8 mouse cellular contexts compared by ENCODE assay signal in the genomic region with DNA sequence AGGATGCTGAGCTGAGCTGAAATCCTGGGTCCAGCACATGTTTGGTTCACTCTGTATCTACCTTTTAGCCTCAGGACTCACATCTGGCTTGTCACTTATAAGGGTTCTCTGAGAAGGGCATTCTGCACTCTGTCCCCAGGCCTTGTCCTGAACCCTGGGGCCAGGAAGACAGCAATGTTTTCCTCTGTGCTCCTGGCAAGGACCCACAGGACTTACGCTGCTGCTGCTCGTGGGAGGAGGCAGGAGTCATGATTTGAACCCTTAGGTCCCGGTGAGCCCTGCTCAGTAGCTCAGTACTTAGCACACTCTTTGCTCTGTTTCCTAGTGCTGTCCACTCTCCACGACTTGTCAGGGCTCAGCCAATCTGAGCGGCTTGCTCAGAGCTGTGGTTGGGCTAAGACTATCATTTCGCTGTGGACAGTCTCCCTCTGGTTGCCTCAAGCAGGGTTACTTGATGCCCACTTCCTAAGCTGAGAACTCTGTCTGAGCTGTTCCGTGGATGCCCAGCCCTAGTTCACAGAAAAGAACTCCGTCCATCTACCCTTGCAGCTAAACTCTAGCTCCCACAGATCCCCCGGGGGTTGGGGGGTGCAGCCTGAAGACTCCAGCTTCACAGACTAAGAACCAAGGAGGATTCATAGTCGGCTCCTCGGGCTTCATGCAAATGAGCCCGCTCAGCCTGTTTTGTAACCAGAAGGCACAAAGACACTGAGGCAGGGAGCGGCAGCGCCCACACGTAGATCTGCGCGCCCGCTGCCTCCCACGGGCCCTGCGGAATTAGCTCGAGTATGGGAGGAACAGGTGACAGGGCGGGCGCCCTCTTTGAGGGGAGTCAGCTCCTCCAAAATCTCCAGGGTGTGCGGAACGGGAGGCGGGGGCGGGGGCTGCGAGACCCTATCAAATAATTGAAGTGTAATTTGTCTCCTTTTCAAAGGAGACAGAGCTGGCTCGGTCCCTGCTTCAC. TPM values are rescaled to one million over a fixed set of nuclear protein-coding genes. Genes with fewer than 3 reads are reported as not detected.
A peak's percentile ranks its signal among the peaks of the same experiment; 100 is the strongest.
DNase-seq lines count a peak whose midpoint lies in the region; ATAC-seq and TF ChIP-seq lines count a peak whose summit lies in the region.
"Had no signal": no experiment of that assay in that cellular context is flagged by ENCODE, and none has a peak within 500 bp of the region (broad histone marks: within the 10 kb centered on the region; RNA-seq: fewer than 3 reads in every experiment).

No protein-coding gene starts in this region.

- in situ Hi-C loops in ES-E14 (cut with MboI; ENCODE audit: low sequenced_read_pairs in 2 of 2, unreplicated experiment in 2 of 2): no loop called here

- no peak for TF ChIP-seq CTCF in left cerebral cortex, adult 2 months (IDR thresholded peaks at IDR 0.05)
- TF ChIP-seq CTCF in olfactory bulb, adult 2 months (IDR thresholded peaks at IDR 0.05; ENCODE audit: insufficient read depth, low read depth, low read length): no peak

- H3K9ac ChIP-seq in ES-E14 (ENCODE audit: insufficient read depth, low read depth, low read length, poor library complexity, severe bottlenecking): peak overlapping the region; percentile 28; the same call in 1 of the 2 replicates
- peak overlapping the region; percentile 65 for H3K9ac ChIP-seq in heart, embryonic 14.5 days (ENCODE audit: low read length)

- H3K27me3 ChIP-seq in heart, embryonic 14.5 days (ENCODE audit: control insufficient read depth, insufficient read depth, low read length): no peaks in the 10 kb centered on the region

- 0 out of 4 replicates have a peak, but pooled peaks cover 0 to 2% of the 10 kb centered on the region in 2 experiments for H3K4me1 ChIP-seq in ES-E14 (ENCODE audit: control insufficient read depth in 2 of 2, insufficient read depth in 2 of 2, low read length in 2 of 2, poor library complexity in 1 of 2)
- peaks cover 26 to 28% of the 10 kb centered on the region in 2 experiments for H3K4me1 ChIP-seq in heart, embryonic 14.5 days (ENCODE audit: control insufficient read depth in 2 of 2, insufficient read depth in 2 of 2, low read length in 2 of 2)
- peaks cover 29% of the 10 kb centered on the region for H3K4me1 ChIP-seq in olfactory bulb, adult 2 months (ENCODE audit: control insufficient read depth, insufficient read depth, low read length)

- no peak for ATAC-seq in heart, embryonic 14.5 days (ENCODE audit: insufficient number of reproducible peaks, insufficient read depth, low FRiP score, low read depth)

- intact Hi-C loops in left cerebral cortex, adult 2 months (cut with DNase I): loop anchor here (1.0 kb wide), 3 partner anchors 13 to 79 kb away; no protein-coding TSS in a partner anchor

- no peak overlapping the region for H3K27ac ChIP-seq in ES-E14 (ENCODE audit: insufficient read depth, low read depth, low read length, poor library complexity, severe bottlenecking)
- H3K27ac ChIP-seq in heart, embryonic 14.5 days (replicated peaks in 1 of 2; ENCODE audit: control insufficient read depth in 1 of 2, insufficient read depth in 1 of 2, low read depth in 2 of 2, low read length in 2 of 2): peak overlapping the region in 1 of 2 experiments; percentile 26; a peak in 1 of 4 replicates
- H3K27ac ChIP-seq in left cerebral cortex, adult 2 months: peak overlapping the region; percentile 94
- peak overlapping the region; percentile 85 for H3K27ac ChIP-seq in olfactory bulb, adult 2 months (ENCODE audit: insufficient read depth, low read depth, low read length)

- no peak; the same call in 1 of the 2 replicates for TF ChIP-seq POLR2A in olfactory bulb, adult 2 months (IDR thresholded peaks at IDR 0.05; ENCODE audit: insufficient read depth, low read depth, low read length)

- no peaks in the 10 kb centered on the region for H3K9me3 ChIP-seq in ES-E14 (ENCODE audit: control insufficient read depth, insufficient read depth, low read depth, low read length)
- H3K9me3 ChIP-seq in heart, embryonic 14.5 days (ENCODE audit: control insufficient read depth, low read length): no peaks in the 10 kb centered on the region

- peak overlapping the region; percentile 74 for H3K4me2 ChIP-seq in heart, embryonic 14.5 days (ENCODE audit: low read length)

- 10% methylated on average over 29 of the region's 29 CpGs for WGBS in heart, embryonic 14.5 days
- WGBS in olfactory bulb, adult 2 months: 11% methylated on average over 29 of the region's 29 CpGs

- peak overlapping the region; percentile 9 to 25; a peak in 2 of 4 replicates for H3K4me3 ChIP-seq in ES-E14 (ENCODE audit: insufficient read depth in 1 of 2, low read depth in 1 of 2, low read length in 2 of 2, poor library complexity in 1 of 2, severe bottlenecking in 1 of 2)
- peak overlapping the region; percentile 33 for H3K4me3 ChIP-seq in heart, embryonic 14.5 days (ENCODE audit: control insufficient read depth in 1 of 2, insufficient read depth in 1 of 2, low read depth in 1 of 2, low read length in 2 of 2)
- H3K4me3 ChIP-seq in left cerebral cortex, adult 2 months: peak overlapping the region; percentile 18; the same call in 1 of the 2 replicates
- peak overlapping the region; percentile 4; the same call in 1 of the 2 replicates for H3K4me3 ChIP-seq in olfactory bulb, adult 2 months (ENCODE audit: insufficient read depth, low read depth, low read length)

- no peaks in the 10 kb centered on the region for H3K36me3 ChIP-seq in ES-E14 (ENCODE audit: control insufficient read depth, insufficient read depth, low read length, poor library complexity, severe bottlenecking)
- H3K36me3 ChIP-seq in heart, embryonic 14.5 days (ENCODE audit: control insufficient read depth, insufficient read depth, low read length): no peaks in the 10 kb centered on the region

- DNase-seq in ES-E14 (ENCODE audit: low read depth, low spot score): peak; percentile 8
- peak; percentile 94 for DNase-seq in brain, adult 2 months (ENCODE audit: low read depth, low spot score)
- peak; percentile 83 to 88 for DNase-seq in left cerebral cortex, adult 2 months (ENCODE audit: extremely low spot score in 1 of 2, low spot score in 2 of 2)
- no peak for DNase-seq in gastrocnemius, adult 8-10 months (ENCODE audit: low spot score in 2 of 2)
- no peak for DNase-seq in ovary, adult 18-20 months (ENCODE audit: low spot score)

TF ChIP-seq in ES-E14, 5 proteins besides CTCF, POLR2A, EP300 and RAD21:
- no peak for TF ChIP-seq ZNF384 (IDR thresholded peaks at IDR 0.05; ENCODE audit: low read depth, low read length)
- TF ChIP-seq CHD2 (IDR thresholded peaks at IDR 0.05; ENCODE audit: low read depth, low read length): no peak
- TF ChIP-seq ZC3H11A (IDR thresholded peaks at IDR 0.05; ENCODE audit: borderline replicate concordance, low read depth, low read length): no peak
- TF ChIP-seq HCFC1 (IDR thresholded peaks at IDR 0.05; ENCODE audit: borderline replicate concordance, insufficient read depth, low read length): no peak

RNA-seq across cellular contexts. Expression of gene Sox8, which starts 14.5 kb away (rescaled TPM):
- 0.40 and 0.42 TPM in 2 replicates for total RNA-seq in ES-E14 (2012; rRNA removed)
- polyA plus RNA-seq in heart, embryonic 14.5 days (2014; fragmentation: Nextera tagmentation; extraction: Ambion mirVana): 0.44 and 0.70 TPM in 2 replicates
- 10 to 100 TPM; 55.3 to 66.9 TPM for total RNA-seq in left cerebral cortex, adult 2 months (2021)
- polyA plus RNA-seq in olfactory bulb, adult 2 months (2012; ENCODE audit: insufficient read depth, insufficient read length, low replicate concordance, missing spikeins): not detected in 2 replicates
- under 1 TPM; 0.19 to 0.76 (median 0.70) TPM for total RNA-seq in gastrocnemius, adult 8-10 months (2022)

RNA-seq across cellular contexts. Expression of gene Lmf1, which starts 22.9 kb away (rescaled TPM):
- 16.6 and 33.6 TPM in 2 replicates for total RNA-seq in ES-E14 (2012; rRNA removed)
- polyA plus RNA-seq in heart, embryonic 14.5 days (2014; fragmentation: Nextera tagmentation; extraction: Ambion mirVana): 36.3 and 37.8 TPM in 2 replicates
- 10 to 100 TPM; 22.0 to 25.4 TPM for total RNA-seq in left cerebral cortex, adult 2 months (2021)
- not detected in 2 replicates for polyA plus RNA-seq in olfactory bulb, adult 2 months (2012; ENCODE audit: insufficient read depth, insufficient read length, low replicate concordance, missing spikeins)
- 10 to 100 TPM; 10.4 to 14.1 (median 10.8) TPM for total RNA-seq in gastrocnemius, adult 8-10 months (2022)

RNA-seq across cellular contexts. Expression of gene Sstr5, which starts 58.9 kb away (rescaled TPM):
- 0.95 and 1.3 TPM in 2 replicates for total RNA-seq in ES-E14 (2012; rRNA removed)
- 0.16 and 0.18 TPM in 2 replicates for polyA plus RNA-seq in heart, embryonic 14.5 days (2014; fragmentation: Nextera tagmentation; extraction: Ambion mirVana)
- under 1 TPM; 0.18 to 0.21 TPM for total RNA-seq in left cerebral cortex, adult 2 months (2021)
- not detected in 2 replicates for polyA plus RNA-seq in olfactory bulb, adult 2 months (2012; ENCODE audit: insufficient read depth, insufficient read length, low replicate concordance, missing spikeins)
- not detected for total RNA-seq in gastrocnemius, adult 8-10 months (2022)
- total RNA-seq: common myeloid progenitor, adult 5-6 weeks had no signal

Comparison
In these comparisons a context has a peak if more than half of its experiments do, and no peak if none do; other contexts are left out.
1. DNase-seq: peak in ES-E14 (single experiment), brain, adult 2 months (single experiment) and left cerebral cortex, adult 2 months (2 of 2); none in gastrocnemius, adult 8-10 months (0 of 2) and ovary, adult 18-20 months (single experiment).
2. RNA of gene Sox8, which starts 14.5 kb away (total RNA-seq): 55.3 to 66.9 TPM in left cerebral cortex, adult 2 months; 0.19 to 0.76 TPM in gastrocnemius, adult 8-10 months and 0.40 to 0.42 TPM in ES-E14; every median in the first group is over 10 times any median in the second.
3. Peak in every context shown above with its lines, with median percentiles within 50 percentile points of each other: H3K4me3 ChIP-seq.